Mouse (Mus musculus): ENCODE results near the gene Wnt1. TPM values are rescaled to one million over a fixed set of nuclear protein-coding genes. Genes with fewer than 3 reads are reported as not detected.

The Wnt1 gene
- polyA plus RNA-seq, 1 experiment from 2014 or later = not detected

DNA sequence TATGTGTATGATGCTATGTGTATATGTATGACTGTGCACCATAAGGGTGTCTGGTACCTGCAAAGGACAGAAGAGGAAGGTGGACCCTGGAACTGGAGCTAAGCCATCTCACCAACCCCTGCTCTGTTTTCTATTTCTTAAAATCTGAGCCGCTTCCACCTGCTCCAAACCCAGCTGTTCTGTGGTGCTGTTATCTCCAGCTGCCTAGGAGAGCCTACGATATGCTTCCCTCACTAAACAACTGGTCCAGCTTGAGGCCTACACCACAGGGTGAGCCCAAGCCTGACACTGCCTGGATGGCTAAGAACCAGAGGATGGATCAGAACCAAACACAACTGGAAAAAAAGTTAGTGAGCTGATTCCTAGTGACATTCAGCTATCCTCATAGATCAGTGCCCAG lies 35.5 kb upstream of the Wnt1 start:
- H3K4me3 ChIP-seq (ENCODE audit: low read depth, low read length) = no peak overlapping the region
- DNase-seq (ENCODE audit: low spot score) (no peak), ATAC-seq (replicated peaks; ENCODE audit: low FRiP score) (no peak)
- H3K27me3 ChIP-seq (replicated peaks; ENCODE audit: control insufficient read depth, insufficient read depth, low read length) = no peaks in the 10 kb centered on the region
- H3K9ac ChIP-seq (ENCODE audit: low read depth, low read length) = no peak overlapping the region
- no peaks in the 10 kb centered on the region for H3K9me3 ChIP-seq (ENCODE audit: control insufficient read depth, low read length)
- no peak overlapping the region for H3K27ac ChIP-seq (ENCODE audit: low read depth, low read length)
- 67% methylated on average over 2 of the region's 2 CpGs for WGBS
- peaks cover 12% of the 10 kb centered on the region; the same call in 1 of the 2 replicates for H3K36me3 ChIP-seq (ENCODE audit: control insufficient read depth, insufficient read depth, low read length)
- H3K4me2 ChIP-seq = no peak overlapping the region
- H3K4me1 ChIP-seq (replicated peaks; ENCODE audit: control insufficient read depth, insufficient read depth, low read length) = peaks cover 8% of the 10 kb centered on the region; the same call in 1 of the 2 replicates

DNA sequence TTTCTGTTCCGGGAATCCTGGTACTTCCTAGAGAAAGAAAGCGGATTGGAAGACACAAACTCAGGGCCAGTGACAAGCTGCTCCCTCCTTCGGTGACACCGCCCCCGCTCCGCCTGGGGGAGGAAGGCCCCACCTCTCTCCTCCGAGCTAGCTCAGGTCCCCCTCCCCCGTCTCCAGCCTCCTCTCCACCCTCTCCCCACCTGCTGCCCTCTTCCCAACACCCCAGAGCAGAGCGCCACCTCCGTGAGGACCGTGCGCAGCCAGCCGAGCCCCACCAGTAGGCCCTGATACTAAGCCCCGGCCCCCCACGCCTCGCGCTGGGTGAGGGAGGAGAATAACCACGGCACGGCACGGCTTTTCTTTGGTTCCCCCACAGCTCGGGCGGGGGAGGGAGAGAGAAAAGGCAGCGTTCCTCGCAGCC lies 27.4 kb upstream of the Wnt1 start:
- Histone ChIP-seq H3K36me3 (ENCODE audit: control insufficient read depth, insufficient read depth, low read length) (peaks cover 14% of the 10 kb centered on the region; the same call in 1 of the 2 replicates), H3K4me2 (peak overlapping the region; percentile 98), H3K9me3 (ENCODE audit: control insufficient read depth, low read length) (no peaks in the 10 kb centered on the region), H3K27me3 (replicated peaks; ENCODE audit: control insufficient read depth, insufficient read depth, low read length) (peaks cover 7% of the 10 kb centered on the region; the same call in 1 of the 2 replicates), H3K4me3 (ENCODE audit: low read depth, low read length) (peak overlapping the region; percentile 99), H3K9ac (ENCODE audit: low read depth, low read length) (peak overlapping the region; percentile 90), H3K27ac (ENCODE audit: low read depth, low read length) (peak overlapping the region; percentile 74), H3K4me1 (replicated peaks; ENCODE audit: control insufficient read depth, insufficient read depth, low read length) (peaks cover 14% of the 10 kb centered on the region)
- 2% methylated on average over 21 of the region's 24 CpGs for WGBS
- ATAC-seq (replicated peaks; ENCODE audit: low FRiP score) (peak; percentile 76), DNase-seq (ENCODE audit: low spot score) (peak; percentile 78)

DNA sequence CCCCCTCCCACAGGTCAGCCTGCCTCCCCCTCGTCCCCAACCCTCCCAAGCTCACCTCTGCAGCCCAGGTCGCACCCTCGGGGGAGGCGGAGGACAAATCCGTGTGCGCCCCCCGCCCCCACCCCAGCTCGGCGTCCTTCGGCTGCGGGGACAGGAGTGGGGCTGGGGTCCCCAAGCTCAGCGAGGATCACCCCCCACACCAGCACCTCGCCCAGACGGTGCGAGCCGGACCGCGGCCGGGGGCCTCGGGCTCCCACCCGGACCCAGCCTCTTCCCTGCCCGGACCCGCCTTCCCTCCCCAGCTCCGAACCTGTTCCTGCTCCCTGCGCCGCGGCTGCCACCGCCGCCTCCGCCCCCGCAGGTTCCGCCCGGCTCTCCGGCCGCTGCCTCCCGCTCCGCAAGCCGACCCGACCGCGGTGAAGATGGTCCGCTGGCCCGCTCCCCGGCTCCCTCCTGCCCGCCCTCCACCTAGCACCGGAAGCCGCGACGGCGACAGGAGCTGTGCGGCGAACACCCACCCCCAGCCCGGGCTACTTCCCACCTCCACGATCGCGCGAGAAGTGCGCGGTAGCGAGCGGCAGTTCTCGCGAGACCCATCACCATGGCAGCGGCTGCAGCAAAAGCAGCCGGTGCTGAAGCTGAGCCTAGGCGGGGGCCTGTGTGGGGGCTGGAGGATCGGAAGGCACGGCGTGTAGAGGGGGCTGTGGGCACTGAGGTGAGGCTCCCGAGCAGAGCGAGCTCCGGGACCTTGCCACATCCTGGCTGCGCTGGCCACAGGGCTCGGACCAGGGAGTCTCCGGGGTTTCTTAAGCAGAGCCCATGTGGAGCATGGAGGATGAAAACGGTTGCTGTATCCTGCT lies 26.8 kb upstream of the Wnt1 start, which contains the start of gene Arf3:
Arf3 (minus strand) TSS at position 545 of the 860 bp plus-strand sequence.
- ATAC-seq (replicated peaks; ENCODE audit: low FRiP score) (peak; percentile 92), DNase-seq (ENCODE audit: low spot score) (peak; percentile 94)
- no peaks in the 10 kb centered on the region for H3K9me3 ChIP-seq (ENCODE audit: control insufficient read depth, low read length)
- peak within 1 kb of the TSS; percentile 99 for H3K4me3 ChIP-seq (ENCODE audit: low read depth, low read length)
- under 1% methylated on average over 75 of the region's 76 CpGs for WGBS
- peaks cover 14% of the 10 kb centered on the region; the same call in 1 of the 2 replicates for H3K36me3 ChIP-seq (ENCODE audit: control insufficient read depth, insufficient read depth, low read length)
- H3K4me1 ChIP-seq (replicated peaks; ENCODE audit: control insufficient read depth, insufficient read depth, low read length) = peaks cover 14% of the 10 kb centered on the region
- H3K27ac ChIP-seq (ENCODE audit: low read depth, low read length) = peak within 1 kb of the TSS; percentile 74
- H3K27me3 ChIP-seq (replicated peaks; ENCODE audit: control insufficient read depth, insufficient read depth, low read length) = peaks cover 10% of the 10 kb centered on the region
- H3K4me2 ChIP-seq = peak within 1 kb of the TSS; percentile 98
- peak within 1 kb of the TSS; percentile 90 for H3K9ac ChIP-seq (ENCODE audit: low read depth, low read length)

DNA sequence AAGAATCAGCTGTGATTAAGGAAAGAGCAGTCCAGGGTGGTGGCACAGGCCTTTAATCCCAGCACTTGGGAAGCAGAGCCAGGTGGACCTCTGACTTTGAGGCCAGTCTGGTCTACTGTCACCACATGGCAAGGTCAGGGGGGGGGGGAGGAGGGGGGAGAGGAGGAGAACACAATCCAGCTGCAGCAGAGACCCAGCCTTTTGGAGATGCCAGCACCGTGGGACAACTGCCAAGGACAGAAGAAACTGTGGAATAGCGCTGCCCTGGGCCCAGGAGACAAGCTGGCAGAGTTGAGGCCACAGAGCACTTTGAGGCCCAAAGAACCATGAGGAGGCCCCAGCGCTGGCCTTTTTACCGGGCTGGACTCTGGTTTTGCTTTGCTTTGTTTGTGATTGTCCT lies 23.7 kb upstream of the Wnt1 start:
- peaks cover 26% of the 10 kb centered on the region for H3K27me3 ChIP-seq (replicated peaks; ENCODE audit: control insufficient read depth, insufficient read depth, low read length)
- no peak overlapping the region for H3K4me3 ChIP-seq (ENCODE audit: low read depth, low read length)

DNA sequence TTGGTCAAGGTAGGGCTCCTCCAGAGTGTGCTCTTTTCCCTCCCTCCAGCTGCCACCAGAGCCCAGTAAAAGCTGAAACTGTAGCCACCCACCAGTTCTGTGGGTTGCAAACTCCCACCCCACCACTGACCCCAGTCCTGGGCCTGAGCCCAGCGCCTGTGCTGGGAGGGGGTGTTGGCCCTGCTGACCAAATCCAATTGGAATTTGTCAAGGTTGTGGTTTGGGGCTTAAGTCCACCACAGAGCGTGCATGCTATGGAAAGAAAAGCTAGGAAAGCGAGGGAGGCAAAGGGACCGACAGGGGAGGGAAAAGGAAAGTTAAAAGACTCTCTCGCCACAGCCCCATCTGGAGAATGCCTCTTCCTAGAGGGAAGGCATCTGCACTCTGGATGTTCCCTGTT lies 21.4 kb upstream of the Wnt1 start:
- Histone ChIP-seq H3K4me3 (ENCODE audit: low read depth, low read length) (no peak overlapping the region), H3K9me3 (ENCODE audit: control insufficient read depth, low read length) (no peaks in the 10 kb centered on the region), H3K4me1 (replicated peaks; ENCODE audit: control insufficient read depth, insufficient read depth, low read length) (peaks cover 18% of the 10 kb centered on the region), H3K9ac (ENCODE audit: low read depth, low read length) (no peak overlapping the region), H3K4me2 (no peak overlapping the region), H3K27me3 (replicated peaks; ENCODE audit: control insufficient read depth, insufficient read depth, low read length) (peaks cover 48% of the 10 kb centered on the region), H3K36me3 (ENCODE audit: control insufficient read depth, insufficient read depth, low read length) (no peaks in the 10 kb centered on the region), H3K27ac (ENCODE audit: low read depth, low read length) (no peak overlapping the region)
- DNase-seq (ENCODE audit: low spot score) (no peak), ATAC-seq (replicated peaks; ENCODE audit: low FRiP score) (no peak)
- WGBS = 32% methylated on average over 5 of the region's 5 CpGs

More for the DNA sequence above, 23.7 kb upstream of the Wnt1 start:
- Histone ChIP-seq H3K4me2 (no peak overlapping the region), H3K9ac (ENCODE audit: low read depth, low read length) (no peak overlapping the region), H3K27ac (ENCODE audit: low read depth, low read length) (no peak overlapping the region), H3K9me3 (ENCODE audit: control insufficient read depth, low read length) (no peaks in the 10 kb centered on the region), H3K36me3 (ENCODE audit: control insufficient read depth, insufficient read depth, low read length) (no peaks in the 10 kb centered on the region), H3K4me1 (replicated peaks; ENCODE audit: control insufficient read depth, insufficient read depth, low read length) (peaks cover 14% of the 10 kb centered on the region)
- DNase-seq (ENCODE audit: low spot score) = no peak
- 77% methylated on average over 4 of the region's 4 CpGs for WGBS
- ATAC-seq (replicated peaks; ENCODE audit: low FRiP score) = no peak

DNA sequence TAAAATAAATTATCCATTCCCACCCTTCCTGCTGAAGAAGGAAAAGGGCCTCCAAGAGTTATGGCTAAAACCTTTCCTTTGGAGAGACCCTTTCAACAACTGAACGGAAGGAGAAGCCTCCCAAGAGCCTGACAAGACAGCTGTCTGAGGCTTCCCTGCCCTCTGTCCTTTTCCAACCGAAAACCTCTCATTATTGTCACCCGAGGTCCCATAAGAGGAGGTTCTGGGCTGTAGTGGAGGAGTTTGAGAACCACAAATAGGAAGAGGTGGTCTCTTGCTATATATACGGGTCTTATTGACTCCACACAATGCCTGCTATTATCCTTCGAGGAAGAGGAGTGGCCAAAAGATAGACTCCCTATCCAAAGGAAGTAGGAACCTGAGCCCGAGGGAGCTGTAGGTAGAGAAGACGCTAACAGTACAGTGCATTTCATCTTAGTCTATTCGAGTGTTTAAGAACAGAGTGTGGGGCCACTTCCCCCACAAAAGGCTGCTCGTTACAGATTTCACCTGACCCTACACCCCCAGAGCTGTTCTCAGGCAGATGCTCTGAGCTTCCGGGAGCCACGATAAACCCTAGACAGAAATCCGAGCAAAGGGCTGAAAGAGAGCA lies 17.7 kb upstream of the Wnt1 start:
- H3K27ac ChIP-seq (ENCODE audit: low read depth, low read length) = no peak overlapping the region
- H3K36me3 ChIP-seq (ENCODE audit: control insufficient read depth, insufficient read depth, low read length) = no peaks in the 10 kb centered on the region
- H3K4me3 ChIP-seq (ENCODE audit: low read depth, low read length) = peak overlapping the region; percentile 46
- DNase-seq (ENCODE audit: low spot score) = no peak
- ATAC-seq (replicated peaks; ENCODE audit: low FRiP score) = no peak
- peaks cover 27% of the 10 kb centered on the region for H3K4me1 ChIP-seq (replicated peaks; ENCODE audit: control insufficient read depth, insufficient read depth, low read length)
- 6% methylated on average over 12 of the region's 12 CpGs for WGBS
- peaks cover 78% of the 10 kb centered on the region for H3K27me3 ChIP-seq (replicated peaks; ENCODE audit: control insufficient read depth, insufficient read depth, low read length)
- H3K9ac ChIP-seq (ENCODE audit: low read depth, low read length) = no peak overlapping the region
- H3K9me3 ChIP-seq (ENCODE audit: control insufficient read depth, low read length) = no peaks in the 10 kb centered on the region
- H3K4me2 ChIP-seq = peak overlapping the region; percentile 70

DNA sequence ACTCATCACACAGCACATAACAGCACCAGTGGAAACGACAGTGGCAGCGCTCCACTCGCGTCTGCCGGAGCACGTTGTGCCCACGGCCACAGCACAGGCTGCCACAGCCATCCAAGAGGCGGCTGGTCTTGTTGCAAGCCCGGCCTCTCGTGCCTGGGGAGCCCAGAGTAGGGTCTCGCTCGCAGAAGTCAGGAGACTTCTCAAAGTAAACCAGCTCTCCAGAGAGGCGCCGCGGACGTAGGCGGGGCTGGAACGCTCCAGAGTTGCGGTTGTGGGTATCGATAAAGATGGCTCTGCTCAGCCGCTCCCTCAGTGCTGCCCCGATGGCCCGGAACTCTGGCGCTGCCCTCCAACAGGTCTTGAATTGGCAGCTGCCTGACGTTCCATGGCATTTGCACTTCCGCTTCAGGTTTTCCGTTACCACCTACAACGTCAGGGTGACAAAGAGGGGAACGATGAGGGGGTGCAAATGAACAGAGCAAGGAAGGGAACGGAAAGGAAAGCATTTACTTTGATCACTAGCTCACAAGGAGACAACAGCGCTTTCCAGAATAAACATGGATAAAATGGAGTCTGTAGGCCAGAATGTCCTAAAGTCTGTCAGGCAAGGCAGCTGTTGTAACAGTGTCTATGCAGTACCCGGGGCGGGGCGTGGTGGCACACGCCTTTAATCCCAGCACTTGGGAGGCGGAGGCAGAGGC lies 17.0 kb upstream of the Wnt1 start:
- no peaks in the 10 kb centered on the region for H3K9me3 ChIP-seq (ENCODE audit: control insufficient read depth, low read length)
- H3K4me3 ChIP-seq (ENCODE audit: low read depth, low read length) = peak overlapping the region; percentile 46
- peaks cover 28% of the 10 kb centered on the region for H3K4me1 ChIP-seq (replicated peaks; ENCODE audit: control insufficient read depth, insufficient read depth, low read length)
- peaks cover 85% of the 10 kb centered on the region for H3K27me3 ChIP-seq (replicated peaks; ENCODE audit: control insufficient read depth, insufficient read depth, low read length)
- DNase-seq (ENCODE audit: low spot score) = no peak
- no peak overlapping the region for H3K9ac ChIP-seq (ENCODE audit: low read depth, low read length)
- no peak; the same call in 1 of the 2 replicates for ATAC-seq (replicated peaks; ENCODE audit: low FRiP score)
- peak overlapping the region; percentile 70 for H3K4me2 ChIP-seq
- WGBS = 2% methylated on average over 36 of the region's 36 CpGs
- no peak overlapping the region for H3K27ac ChIP-seq (ENCODE audit: low read depth, low read length)
- no peaks in the 10 kb centered on the region for H3K36me3 ChIP-seq (ENCODE audit: control insufficient read depth, insufficient read depth, low read length)

DNA sequence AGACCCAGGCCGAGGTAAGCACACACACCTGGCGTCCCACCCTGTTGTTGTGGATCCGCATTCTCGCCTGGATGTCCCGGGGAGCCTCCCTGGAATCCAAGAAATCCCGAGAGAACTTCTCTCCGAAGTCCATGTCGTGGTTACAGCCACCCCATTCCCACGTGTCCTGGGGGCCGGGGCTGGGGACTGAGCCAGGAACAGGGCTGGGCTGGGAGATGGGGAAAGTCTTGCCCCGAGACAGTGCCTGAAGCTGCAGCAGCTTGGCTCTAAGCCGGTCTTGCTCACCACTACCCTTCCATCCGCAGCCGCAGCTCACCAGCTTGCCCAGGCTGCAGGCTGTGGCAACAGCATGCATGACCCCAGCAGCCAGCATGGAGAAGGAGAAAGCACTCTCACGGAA lies 15.6 kb upstream of the Wnt1 start:
- Histone ChIP-seq H3K4me3 (ENCODE audit: low read depth, low read length) (no peak overlapping the region), H3K27me3 (replicated peaks; ENCODE audit: control insufficient read depth, insufficient read depth, low read length) (peaks cover 87% of the 10 kb centered on the region), H3K9ac (ENCODE audit: low read depth, low read length) (no peak overlapping the region), H3K36me3 (ENCODE audit: control insufficient read depth, insufficient read depth, low read length) (no peaks in the 10 kb centered on the region), H3K9me3 (ENCODE audit: control insufficient read depth, low read length) (no peaks in the 10 kb centered on the region), H3K27ac (ENCODE audit: low read depth, low read length) (no peak overlapping the region), H3K4me2 (no peak overlapping the region), H3K4me1 (replicated peaks; ENCODE audit: control insufficient read depth, insufficient read depth, low read length) (peaks cover 28% of the 10 kb centered on the region)
- DNase-seq (ENCODE audit: low spot score) (no peak), ATAC-seq (replicated peaks; ENCODE audit: low FRiP score) (no peak)
- 22% methylated on average over 15 of the region's 15 CpGs for WGBS

Data from liver, embryonic 11.5 days (tissue).